Mouse (Mus musculus) retina, postnatal 1 day (tissue): ENCODE results near the gene Rhbdf2.
A peak's percentile ranks its signal among the peaks of the same experiment; 100 is the strongest.
"Not testable (repeated sequence)": the region's sequence is repeated elsewhere in the genome, so short reads cannot be mapped to it uniquely, and the experiment has no call there.

ENCODE experiments used
- DNase-seq: peaks from one replicate; pipeline ENCODE4 v3.0.0-alpha.2; 2012

The Rhbdf2 gene

GRCm38 (mm10) chr11:116643579-116644224, 16.9 kb upstream of the Rhbdf2 start:
- DNase-seq: no peak

- DNase-seq: peak; percentile 95
These were observed 16.1 kb upstream of the Rhbdf2 start for GRCm38 (mm10) chr11:116642681-116643578.

GRCm38 (mm10) chr11:116641731-116642130, 14.9 kb upstream of the Rhbdf2 start:
- no peak for DNase-seq

- peak; percentile 62 for DNase-seq
These were observed 14.3 kb upstream of the Rhbdf2 start for GRCm38 (mm10) chr11:116641168-116641567.

- not testable (repeated sequence) for DNase-seq
These were observed 9.8 kb upstream of the Rhbdf2 start for GRCm38 (mm10) chr11:116636607-116637006.

GRCm38 (mm10) chr11:116632962-116633361, 6.1 kb upstream of the Rhbdf2 start:
- no peak for DNase-seq

GRCm38 (mm10) chr11:116630171-116630965, 3.5 kb upstream of the Rhbdf2 start:
- no peak for DNase-seq

- no peak for DNase-seq
These were observed 2.7 kb upstream of the Rhbdf2 start for GRCm38 (mm10) chr11:116629472-116629871.

- peak; percentile 94 for DNase-seq
These were observed 1.9 kb upstream of the Rhbdf2 start for GRCm38 (mm10) chr11:116628712-116629111.

- DNase-seq: peak; percentile 57
These were observed 527 bp upstream of the Rhbdf2 start for GRCm38 (mm10) chr11:116627072-116628020.

- DNase-seq: peak; percentile 66
These were observed 1.5 kb downstream of the Rhbdf2 start for GRCm38 (mm10) chr11:116625081-116626000.

GRCm38 (mm10) chr11:116624131-116624832, 2.5 kb downstream of the Rhbdf2 start:
- peak; percentile 83 for DNase-seq

GRCm38 (mm10) chr11:116623281-116624124, 3.3 kb downstream of the Rhbdf2 start:
- DNase-seq: no peak

- DNase-seq: peak; percentile 40
These were observed 5.5 kb downstream of the Rhbdf2 start for GRCm38 (mm10) chr11:116621258-116621704.

GRCm38 (mm10) chr11:116620559-116621253, 6.1 kb downstream of the Rhbdf2 start:
- DNase-seq: no peak

- DNase-seq: peak; percentile 41
These were observed 6.7 kb downstream of the Rhbdf2 start for GRCm38 (mm10) chr11:116620073-116620472.

- peak; percentile 62 for DNase-seq
These were observed 7.3 kb downstream of the Rhbdf2 start for GRCm38 (mm10) chr11:116619561-116619960.

GRCm38 (mm10) chr11:116619156-116619555, 7.7 kb downstream of the Rhbdf2 start:
- DNase-seq: no peak
